Mouse (Mus musculus): ENCODE measurements around the gene Taf12. TPM values are rescaled to one million over a fixed set of nuclear protein-coding genes. Genes with fewer than 3 reads are reported as not detected.

The Taf12 gene
- 10 to 100 TPM; 19.2 to 26.8 TPM for total RNA-seq (2021)

- DNase-seq (ENCODE audit: extremely low spot score in 1 of 2, low spot score in 1 of 2) = peak; percentile 78 to 84
Measured at GRCm38 (mm10) chr4:132274156-132274862, at the start of gene Taf12. Gene Taf12, plus strand, starts transcription at chr4:132274375.

- no peak for DNase-seq (ENCODE audit: extremely low spot score in 1 of 2, low spot score in 1 of 2)
Measured at GRCm38 (mm10) chr4:132230422-132230821, 43.8 kb upstream of the Taf12 start.

- DNase-seq (ENCODE audit: extremely low spot score in 1 of 2, low spot score in 1 of 2) = no peak
Measured at GRCm38 (mm10) chr4:132234710-132235109, 39.5 kb upstream of the Taf12 start.

- no peak for DNase-seq (ENCODE audit: extremely low spot score in 1 of 2, low spot score in 1 of 2)
Measured at GRCm38 (mm10) chr4:132238356-132238755, 35.8 kb upstream of the Taf12 start.

GRCm38 (mm10) chr4:132240367-132240766 is 33.8 kb upstream of the Taf12 start:
- no peak for DNase-seq (ENCODE audit: extremely low spot score in 1 of 2, low spot score in 1 of 2)

GRCm38 (mm10) chr4:132241208-132241607 is 33.0 kb upstream of the Taf12 start:
- DNase-seq (ENCODE audit: extremely low spot score in 1 of 2, low spot score in 1 of 2) = no peak

GRCm38 (mm10) chr4:132245643-132246042 is 28.5 kb upstream of the Taf12 start:
- DNase-seq (ENCODE audit: extremely low spot score in 1 of 2, low spot score in 1 of 2) = no peak

- no peak for DNase-seq (ENCODE audit: extremely low spot score in 1 of 2, low spot score in 1 of 2)
Measured at GRCm38 (mm10) chr4:132247451-132247997, 26.7 kb upstream of the Taf12 start.

GRCm38 (mm10) chr4:132251596-132251995 is 22.6 kb upstream of the Taf12 start:
- DNase-seq (ENCODE audit: extremely low spot score in 1 of 2, low spot score in 1 of 2) = no peak

GRCm38 (mm10) chr4:132253128-132253527 is 21.0 kb upstream of the Taf12 start:
- DNase-seq (ENCODE audit: extremely low spot score in 1 of 2, low spot score in 1 of 2) = no peak

GRCm38 (mm10) chr4:132253622-132254021 is 20.6 kb upstream of the Taf12 start:
- DNase-seq (ENCODE audit: extremely low spot score in 1 of 2, low spot score in 1 of 2) = no peak

GRCm38 (mm10) chr4:132254986-132255385 is 19.2 kb upstream of the Taf12 start:
- no peak for DNase-seq (ENCODE audit: extremely low spot score in 1 of 2, low spot score in 1 of 2)

- no peak for DNase-seq (ENCODE audit: extremely low spot score in 1 of 2, low spot score in 1 of 2)
Measured at GRCm38 (mm10) chr4:132256384-132256783, 17.8 kb upstream of the Taf12 start.

- no peak for DNase-seq (ENCODE audit: extremely low spot score in 1 of 2, low spot score in 1 of 2)
Measured at GRCm38 (mm10) chr4:132259248-132259647, 14.9 kb upstream of the Taf12 start.

- peak; percentile 11 to 20 for DNase-seq (ENCODE audit: extremely low spot score in 1 of 2, low spot score in 1 of 2)
Measured at GRCm38 (mm10) chr4:132260404-132261379, 13.5 kb upstream of the Taf12 start.

- peak; percentile 58 to 65 for DNase-seq (ENCODE audit: extremely low spot score in 1 of 2, low spot score in 1 of 2)
Measured at GRCm38 (mm10) chr4:132261514-132262357, 12.4 kb upstream of the Taf12 start, which contains the start of gene Gmeb1. Gene Gmeb1, minus strand, starts transcription at chr4:132261602.

GRCm38 (mm10) chr4:132262358-132262616 is 11.9 kb upstream of the Taf12 start:
- no peak for DNase-seq (ENCODE audit: extremely low spot score in 1 of 2, low spot score in 1 of 2)

GRCm38 (mm10) chr4:132263313-132263712 is 10.9 kb upstream of the Taf12 start:
- no peak for DNase-seq (ENCODE audit: extremely low spot score in 1 of 2, low spot score in 1 of 2)

GRCm38 (mm10) chr4:132266835-132267349 is 7.3 kb upstream of the Taf12 start:
- no peak for DNase-seq (ENCODE audit: extremely low spot score in 1 of 2, low spot score in 1 of 2)

Data from layer of hippocampus, postnatal 25 days (tissue).